Mouse (Mus musculus) stomach, postnatal 0 days (tissue): ENCODE measurements at regions not wholly inside any gene's neighbourhood (a gene's known extent, or its start where the extent isn't known, plus 50 kb on each side); places are given as distances from the start of the nearest gene placed in this dataset.

Source experiments
- ATAC-seq: fragments of 200-750 bp; cut with Nextera tagmentation; 2 replicates; pipeline ENCODE4 v1.8.0; 2017; ENCODE audit not compliant: low FRiP score, low TSS enrichment
- DNase-seq: peaks from one replicate; pipeline ENCODE4 v3.0.0-alpha.2; 2016; ENCODE audit warnings: low spot score
- H3K27ac ChIP-seq: fragments of 300-500 bp; sonication (generic); replicated peaks from 2 replicates; pipeline ENCODE4 v1.5.1; 2014; ENCODE audit warnings: mild to moderate bottlenecking, control low read depth
- H3K27me3 ChIP-seq: fragments of 300-500 bp; sonication (generic); 2 replicates; pipeline ENCODE4 v1.6.1; 2014; ENCODE audit warnings: low read length; ENCODE audit not compliant: control insufficient read depth, insufficient read depth
- H3K36me3 ChIP-seq: fragments of 300-500 bp; sonication (generic); 2 replicates; pipeline ENCODE4 v1.6.1; 2014; ENCODE audit warnings: low read length, mixed read lengths; ENCODE audit not compliant: control insufficient read depth, insufficient read depth
- H3K4me1 ChIP-seq: fragments of 300-500 bp; sonication (generic); replicated peaks from 2 replicates; pipeline ENCODE4 v1.6.1; 2014; ENCODE audit warnings: antibody characterized with exemption; ENCODE audit not compliant: control insufficient read depth, insufficient read depth
- H3K4me2 ChIP-seq: fragments of 300-500 bp; sonication (generic); replicated peaks from 2 replicates; pipeline ENCODE4 v1.6.1; 2014; ENCODE audit warnings: low read depth, mild to moderate bottlenecking, control low read depth, moderate library complexity
- H3K4me3 ChIP-seq: fragments of 300-500 bp; sonication (generic); 2 replicates; pipeline ENCODE4 v1.5.1; 2014; ENCODE audit warnings: low read depth, low read length, control low read depth
- H3K9ac ChIP-seq: fragments of 300-500 bp; sonication (generic); 2 replicates; pipeline ENCODE4 v1.6.1; 2014; ENCODE audit warnings: mild to moderate bottlenecking, low read length, control low read depth, mixed read lengths
- H3K9me3 ChIP-seq: fragments of 300-500 bp; sonication (generic); 2 replicates; pipeline ENCODE4 v1.6.1; 2016; ENCODE audit warnings: low read length; ENCODE audit not compliant: control insufficient read depth
- CTCF ChIP-seq: IDR thresholded peaks from 2 replicates; pipeline ENCODE4 v1.5.1; 2016; ENCODE audit warnings: antibody characterized with exemption, low read depth, mild to moderate bottlenecking, moderate library complexity
- EP300 ChIP-seq: optimal IDR thresholded peaks from 2 replicates; pipeline ENCODE3; 2016; ENCODE audit warnings: antibody characterized with exemption
- WGBS: fragments of 180-500 bp; shearing (Covaris S2); extraction: QIAGEN DNeasy Blood & Tissue Kit; methylation state at CpG from one replicate; pipeline ENCODE4 v1.1.7; 2014; 5-methylcytosine and 5-hydroxymethylcytosine counted together

DNA sequence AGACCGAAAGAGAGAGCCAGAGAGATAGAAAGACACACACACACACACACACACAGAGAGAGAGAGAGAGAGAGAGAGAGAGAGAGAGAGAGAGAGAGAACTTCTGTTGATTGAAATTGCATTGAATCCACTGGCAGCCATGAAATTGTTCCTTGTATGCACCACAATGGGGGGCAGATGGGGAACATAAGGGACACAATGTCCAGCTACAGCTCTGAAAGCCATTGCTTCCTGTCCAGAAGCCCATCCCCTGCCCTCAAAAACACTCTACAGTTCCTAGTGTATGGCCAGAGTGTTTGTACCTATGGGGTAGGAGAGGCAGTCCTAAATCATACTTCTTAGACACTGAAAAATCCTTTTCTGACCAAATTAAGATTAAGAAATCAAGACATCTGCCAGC, 270.9 kb upstream of the Nrp1 start:
- Histone ChIP-seq H3K27ac (no peak overlapping the region), H3K36me3 (no peaks in the 10 kb centered on the region), H3K4me2 (no peak overlapping the region), H3K4me3 (no peak overlapping the region), H3K9ac (no peak overlapping the region), H3K27me3 (no peaks in the 10 kb centered on the region), H3K9me3 (no peaks in the 10 kb centered on the region), H3K4me1 (no peaks in the 10 kb centered on the region)
- WGBS = 96% methylated on average over 1 of the region's 1 CpGs
- no peak for TF ChIP-seq CTCF
- TF ChIP-seq EP300 = no peak
- DNase-seq (no peak), ATAC-seq (no peak)

DNA sequence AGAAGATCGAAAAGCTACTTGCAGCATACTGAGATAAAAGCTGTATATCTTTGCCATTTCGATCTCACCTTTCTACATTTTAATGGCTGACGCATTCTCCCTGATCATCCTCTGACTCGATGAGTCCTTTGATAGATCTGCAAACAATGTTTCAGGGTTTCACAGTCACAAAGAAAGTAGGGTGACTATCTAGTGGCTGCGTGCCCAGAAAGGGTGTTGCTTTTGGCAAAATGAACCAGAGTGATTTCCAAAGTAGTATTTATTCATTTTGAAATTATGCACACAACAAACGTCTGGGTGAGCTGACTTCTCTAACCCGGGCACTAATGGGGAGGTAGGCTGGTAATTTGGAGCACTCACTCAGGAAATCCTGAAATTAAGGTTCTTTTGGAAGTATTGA, 265.6 kb upstream of the Nrp1 start:
- no peak overlapping the region for H3K4me3 ChIP-seq
- H3K9me3 ChIP-seq = no peaks in the 10 kb centered on the region
- 64% methylated on average over 7 of the region's 7 CpGs for WGBS
- no peaks in the 10 kb centered on the region for H3K4me1 ChIP-seq
- no peak for DNase-seq
- no peak overlapping the region for H3K9ac ChIP-seq
- no peak for TF ChIP-seq EP300
- TF ChIP-seq CTCF = no peak
- no peak overlapping the region for H3K4me2 ChIP-seq
- H3K27ac ChIP-seq = no peak overlapping the region
- H3K36me3 ChIP-seq = no peaks in the 10 kb centered on the region
- ATAC-seq = no peak
- H3K27me3 ChIP-seq = no peaks in the 10 kb centered on the region

DNA sequence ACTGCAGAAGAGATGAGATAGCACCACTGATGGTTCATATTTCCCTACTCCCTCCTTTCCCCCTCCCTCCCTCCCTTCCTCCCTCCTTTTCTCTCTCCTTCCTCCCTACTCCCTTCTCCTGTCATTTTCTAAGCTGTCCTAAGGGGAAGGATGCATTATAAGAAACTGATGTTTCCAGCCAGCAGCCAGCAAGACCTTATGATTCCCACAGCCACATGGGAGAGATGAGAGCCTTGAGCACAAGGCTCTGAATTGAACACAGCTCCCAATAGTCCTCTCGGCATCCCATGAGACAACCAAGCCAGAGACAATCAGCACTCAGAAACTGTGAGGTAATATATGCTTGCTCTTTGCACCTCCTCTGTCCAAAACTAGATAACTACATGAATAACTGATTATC, 263.0 kb upstream of the Nrp1 start:
- 93% methylated on average over 1 of the region's 1 CpGs for WGBS
- DNase-seq (no peak), ATAC-seq (no peak)
- Histone ChIP-seq H3K27me3 (no peaks in the 10 kb centered on the region), H3K4me2 (no peak overlapping the region), H3K9ac (no peak overlapping the region), H3K9me3 (no peaks in the 10 kb centered on the region), H3K36me3 (no peaks in the 10 kb centered on the region), H3K27ac (no peak overlapping the region), H3K4me3 (no peak overlapping the region), H3K4me1 (no peaks in the 10 kb centered on the region)
- no peak for TF ChIP-seq EP300
- TF ChIP-seq CTCF = no peak

DNA sequence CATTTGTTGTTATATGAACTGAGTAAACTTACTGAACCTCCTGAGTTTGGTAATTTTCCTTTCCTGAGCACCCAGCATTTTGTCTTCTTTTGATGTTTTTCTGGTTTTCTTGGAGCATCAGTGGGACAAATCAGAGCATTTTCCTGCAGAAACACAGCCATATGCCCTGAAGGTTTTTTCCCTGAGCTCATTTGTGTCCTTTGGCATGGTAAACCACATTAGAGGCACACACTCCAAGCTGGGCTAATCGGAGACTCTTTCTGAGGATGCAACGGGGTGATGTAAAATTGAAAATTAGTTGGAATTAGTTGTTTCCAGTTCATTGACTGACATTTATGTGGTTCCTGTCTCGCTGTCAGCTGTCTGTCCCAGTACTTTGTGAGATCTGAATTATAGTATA, 260.8 kb upstream of the Nrp1 start:
- no peaks in the 10 kb centered on the region for H3K9me3 ChIP-seq
- H3K9ac ChIP-seq = no peak overlapping the region
- no peaks in the 10 kb centered on the region for H3K4me1 ChIP-seq
- no peaks in the 10 kb centered on the region for H3K36me3 ChIP-seq
- 93% methylated on average over 3 of the region's 3 CpGs for WGBS
- H3K27me3 ChIP-seq = no peaks in the 10 kb centered on the region
- TF ChIP-seq EP300 = no peak
- no peak for TF ChIP-seq CTCF
- no peak overlapping the region for H3K4me2 ChIP-seq
- no peak for ATAC-seq
- no peak for DNase-seq
- H3K27ac ChIP-seq = no peak overlapping the region
- H3K4me3 ChIP-seq = no peak overlapping the region

DNA sequence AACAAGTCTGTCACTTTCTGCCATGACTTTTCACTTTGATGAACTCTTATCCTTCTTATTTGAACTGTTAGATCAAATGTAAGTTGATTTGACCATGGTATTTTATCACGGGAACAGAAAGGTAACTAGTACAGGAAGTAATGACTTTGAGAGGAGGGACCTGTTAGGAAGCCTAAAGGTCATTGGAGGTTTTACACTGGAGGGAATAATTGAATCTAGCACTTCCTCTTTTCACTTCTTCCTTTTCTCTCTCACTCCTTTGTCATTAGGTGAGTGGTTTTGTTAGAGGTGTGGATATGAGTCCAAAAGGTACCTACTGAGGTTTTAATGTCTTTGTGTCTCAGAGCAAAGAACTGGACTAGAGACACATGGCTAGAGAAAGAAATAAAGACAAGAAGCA, 255.0 kb upstream of the Nrp1 start:
- H3K9me3 ChIP-seq = no peaks in the 10 kb centered on the region
- no peak for ATAC-seq
- H3K27ac ChIP-seq = no peak overlapping the region
- H3K4me1 ChIP-seq = no peaks in the 10 kb centered on the region
- no peak for DNase-seq
- WGBS = 83% methylated on average over 1 of the region's 1 CpGs
- no peaks in the 10 kb centered on the region for H3K36me3 ChIP-seq
- no peak overlapping the region for H3K4me2 ChIP-seq
- TF ChIP-seq EP300 (no peak), CTCF (no peak)
- no peak overlapping the region for H3K9ac ChIP-seq
- no peak overlapping the region for H3K4me3 ChIP-seq
- no peaks in the 10 kb centered on the region for H3K27me3 ChIP-seq

DNA sequence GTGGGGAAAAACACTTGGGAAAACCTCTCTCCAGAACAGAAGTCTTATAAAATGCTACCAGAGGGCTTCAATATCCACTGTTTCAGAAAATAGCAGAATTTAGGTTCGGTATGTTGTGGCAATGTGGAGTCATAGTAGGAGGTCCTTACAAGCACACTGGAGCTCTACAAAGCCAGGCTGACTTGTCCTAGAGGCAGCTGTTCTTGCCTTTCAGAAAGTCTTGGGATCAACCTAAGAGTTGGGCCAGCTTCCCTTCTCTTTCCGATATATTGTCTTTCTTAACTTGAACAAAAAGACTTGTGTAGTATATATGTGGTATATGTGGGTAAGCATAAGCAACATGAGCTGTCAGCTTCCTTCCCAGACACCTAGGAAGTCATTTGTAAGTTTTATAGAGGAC, 251.8 kb upstream of the Nrp1 start:
- TF ChIP-seq EP300 (no peak), CTCF (no peak)
- ATAC-seq (no peak), DNase-seq (no peak)
- Histone ChIP-seq H3K9me3 (no peaks in the 10 kb centered on the region), H3K4me1 (no peaks in the 10 kb centered on the region), H3K9ac (no peak overlapping the region), H3K27ac (no peak overlapping the region), H3K4me3 (no peak overlapping the region), H3K27me3 (no peaks in the 10 kb centered on the region), H3K4me2 (no peak overlapping the region), H3K36me3 (no peaks in the 10 kb centered on the region)
- 83% methylated on average over 2 of the region's 2 CpGs for WGBS
